Mouse (Mus musculus): ENCODE measurements around the gene Prdm12. TPM values are rescaled to one million over a fixed set of nuclear protein-coding genes. Genes with fewer than 3 reads are reported as not detected.

Prdm12 gene
- total RNA-seq (2023): not detected

GRCm38 (mm10) chr2:31639901-31640608, at the start of gene Prdm12:
Gene Prdm12 (plus strand): TSS chr2:31640037.

DNA sequence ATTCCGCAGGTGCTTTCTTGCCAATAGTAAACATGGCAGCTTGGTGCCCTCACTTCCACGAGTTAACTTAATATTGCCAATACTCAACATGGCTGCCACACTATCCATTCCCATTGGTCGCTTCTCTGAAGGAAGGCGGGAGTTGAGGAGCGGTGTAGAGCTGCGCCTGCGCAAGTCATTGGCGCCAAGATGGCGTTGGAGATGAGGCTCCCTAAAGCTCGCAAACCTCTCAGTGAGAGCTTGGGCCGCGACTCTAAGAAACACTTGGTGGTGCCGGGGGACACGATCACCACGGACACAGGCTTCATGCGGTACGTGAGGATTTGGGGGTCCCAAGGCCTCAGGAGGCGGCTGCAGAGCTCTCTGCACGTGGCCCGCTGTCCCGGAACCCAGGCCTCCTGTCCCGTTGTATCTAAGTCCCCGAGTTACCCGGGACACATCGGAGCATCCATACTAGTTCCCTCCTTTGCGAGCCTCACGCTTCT, 30.8 kb downstream of the Prdm12 start, which contains the start of gene Exosc2:
Exosc2 (plus strand) TSS at position 165 of the 485 bp plus-strand sequence.

GRCm38 (mm10) chr2:31688074-31688925, 48.5 kb downstream of the Prdm12 start, which contains the start of gene Abl1:
Gene Abl1 (plus strand): TSS chr2:31688376.

Other genes starting within 250 kb of the Prdm12 start
- 100 to 1,000 TPM in 1 of 2 experiments, 10 to 100 TPM in 1; 84.0 to 102 TPM for gene Ass1, start 169.8 kb upstream of the Prdm12 start, total RNA-seq (2023)
- gene Fubp3, start 67.4 kb upstream of the Prdm12 start, total RNA-seq (2023): 10 to 100 TPM in 1 of 2 experiments, 1 to 10 TPM in 1; 9.0 to 15.6 TPM
- gene Exosc2, start 30.7 kb downstream of the Prdm12 start, total RNA-seq (2023): 10 to 100 TPM; 15.0 to 15.2 TPM
- 10 to 100 TPM; 34.8 to 41.9 TPM for gene Abl1, start 48.3 kb downstream of the Prdm12 start, total RNA-seq (2023)
- gene Qrfp, start 170.5 kb downstream of the Prdm12 start, total RNA-seq (2023): under 1 TPM in 1 of 2 experiments, not detected in 1; 0.16 TPM
- not detected for gene Fibcd1, start 206.0 kb downstream of the Prdm12 start, total RNA-seq (2023)
- not detected for gene Lamc3, start 247.3 kb downstream of the Prdm12 start, total RNA-seq (2023)